ENCODE assay signal across 8 mouse cellular contexts in the genomic region with DNA sequence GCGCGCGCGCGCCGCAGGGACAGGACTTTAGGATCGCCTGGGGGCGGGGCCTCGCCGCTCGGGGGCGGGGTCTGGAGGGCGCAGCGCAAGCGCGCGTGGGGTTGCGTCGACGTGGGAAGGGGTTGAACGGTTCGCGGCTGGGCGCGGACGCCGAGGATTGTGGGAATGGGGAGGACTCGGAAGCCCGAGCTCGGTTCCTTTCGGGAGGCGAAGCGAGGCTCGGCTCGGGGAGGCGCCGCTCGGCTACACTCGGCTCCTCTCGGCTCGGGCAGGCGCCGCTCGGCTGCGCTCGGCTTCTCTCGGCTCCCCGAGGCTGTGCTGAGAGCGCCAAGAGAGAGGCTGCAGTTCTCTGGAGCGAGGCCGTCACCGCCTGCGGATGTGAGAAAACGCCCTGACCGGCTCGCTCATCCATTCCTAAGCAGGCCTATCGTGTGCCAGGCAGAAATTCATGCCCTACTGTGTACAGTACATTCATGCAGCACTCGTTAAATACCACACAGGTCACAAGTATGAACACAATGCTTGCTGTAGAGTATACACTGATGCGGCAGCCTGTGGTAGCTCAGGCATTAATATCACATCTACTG. TPM values are rescaled to one million over a fixed set of nuclear protein-coding genes. Genes with fewer than 3 reads are reported as not detected.
DNase-seq lines count a peak whose midpoint lies in the region; ATAC-seq and TF ChIP-seq lines count a peak whose summit lies in the region.

A gene (minus strand): TSS at position 30 of the 587 bp plus-strand sequence.

- H3K4me1 ChIP-seq in hindbrain, postnatal 0 days (ENCODE audit: insufficient read depth, low read length) = peaks cover 17% of the 10 kb centered on the region

- H3K4me2 ChIP-seq in hindbrain, postnatal 0 days (ENCODE audit: low read depth, low read length) = peak within 1 kb of the TSS; percentile 97

- peak; percentile 90 for ATAC-seq in common myeloid progenitor, adult 5-6 weeks (replicated peaks; ENCODE audit: low read depth, poor library complexity, severe bottlenecking)
- peak; percentile 97 for ATAC-seq in hindbrain, postnatal 0 days
- peak; percentile 94 for ATAC-seq in megakaryocyte, adult 5-6 weeks (ENCODE audit: poor library complexity, severe bottlenecking)

- H3K9ac ChIP-seq in hindbrain, postnatal 0 days (replicated peaks; ENCODE audit: low read length) = peak within 1 kb of the TSS; percentile 89

- intact Hi-C loops in gastrocnemius, adult 2 months (cut with DNase I) = loop anchor here (10.0 kb wide), 1 partner anchor 170 kb away; a partner anchor contains a TSS
- intact Hi-C loops in left cerebral cortex, adult 2 months (cut with DNase I) = no loop called here

- no peaks in the 10 kb centered on the region for H3K27me3 ChIP-seq in hindbrain, postnatal 0 days (ENCODE audit: insufficient read depth, low read length)

- no peak for TF ChIP-seq CTCF in gastrocnemius, adult 2 months (IDR thresholded peaks at IDR 0.05)
- no peak; the same call in 1 of the 2 replicates for TF ChIP-seq CTCF in hindbrain, postnatal 0 days (IDR thresholded peaks at IDR 0.05; ENCODE audit: low read depth)
- no peak; the same call in 1 of the 2 replicates for TF ChIP-seq CTCF in left cerebral cortex, adult 2 months (IDR thresholded peaks at IDR 0.05)

- H3K9me3 ChIP-seq in hindbrain, postnatal 0 days (ENCODE audit: low read length) = no peaks in the 10 kb centered on the region

- H3K4me3 ChIP-seq in gastrocnemius, adult 2 months = peak within 1 kb of the TSS; percentile 80
- H3K4me3 ChIP-seq in hindbrain, postnatal 0 days (ENCODE audit: low read length) = peak within 1 kb of the TSS; percentile 80
- H3K4me3 ChIP-seq in left cerebral cortex, adult 2 months = peak within 1 kb of the TSS; percentile 87

- H3K36me3 ChIP-seq in hindbrain, postnatal 0 days (ENCODE audit: insufficient read depth, low read length) = no peaks in the 10 kb centered on the region

- peak; percentile 97 for DNase-seq in ZHBTc4 (ENCODE audit: low read depth, low spot score)
- peak; percentile 100 for DNase-seq in gastrocnemius, adult 2 months
- DNase-seq in hindbrain, postnatal 0 days (ENCODE audit: low spot score) = peak; percentile 100
- DNase-seq in left cerebral cortex, adult 2 months (ENCODE audit: extremely low spot score in 1 of 2, low spot score in 2 of 2) = peak; percentile 100
- DNase-seq in right cerebral cortex, adult 2 months (ENCODE audit: low spot score in 2 of 2) = peak; percentile 99
- peak; percentile 100 for DNase-seq in urinary bladder, postnatal 14 days (ENCODE audit: low spot score)

- peak within 1 kb of the TSS; percentile 96 for H3K27ac ChIP-seq in gastrocnemius, adult 2 months
- H3K27ac ChIP-seq in hindbrain, postnatal 0 days = peak within 1 kb of the TSS; percentile 90
- H3K27ac ChIP-seq in left cerebral cortex, adult 2 months = peak within 1 kb of the TSS; percentile 95

- under 1% methylated on average over 54 of the region's 59 CpGs for WGBS in hindbrain, postnatal 0 days

RNA-seq across cellular contexts. Expression of the gene that starts here (rescaled TPM):
- total RNA-seq in common myeloid progenitor, adult 5-6 weeks (2017) = 5.0 and 5.7 TPM in 2 replicates
- total RNA-seq in gastrocnemius, adult 2 months (2021) = 10 to 100 TPM; 25.7 to 30.3 TPM
- 121 and 139 TPM in 2 replicates for total RNA-seq in hindbrain, postnatal 0 days (2014; rRNA removed)
- 95.6 and 105 TPM in 2 replicates for polyA plus RNA-seq in hindbrain, postnatal 0 days (2015; fragmentation: Nextera tagmentation; extraction: Ambion mirVana)
- 100 to 1,000 TPM; 106 to 110 TPM for total RNA-seq in left cerebral cortex, adult 2 months (2021)
- 4.9 and 7.8 TPM in 2 replicates for total RNA-seq in megakaryocyte, adult 5-6 weeks (2015)
- total RNA-seq in megakaryocyte, adult 5-6 weeks (2017) = 7.1 and 8.1 TPM in 2 replicates

Comparison
In these comparisons a context has a peak if more than half of its experiments do, and no peak if none do; other contexts are left out.
1. Peak in every context shown above with its lines: DNase-seq, ATAC-seq, H3K4me3 ChIP-seq and H3K27ac ChIP-seq.